Mouse (Mus musculus) liver, embryonic 14.5 days (tissue): ENCODE data around the gene Hook1. TPM values are rescaled to one million over a fixed set of nuclear protein-coding genes. Genes with fewer than 3 reads are reported as not detected.
"Not testable (repeated sequence)": the region's sequence is repeated elsewhere in the genome, so short reads cannot be mapped to it uniquely, and the experiment has no call there.

Source experiments
- ATAC-seq: fragments of 200-750 bp; cut with Nextera tagmentation; 2 replicates; pipeline ENCODE4 v1.8.0; 2017; ENCODE audit warnings: moderate number of reproducible peaks, mild to moderate bottlenecking, moderate library complexity; ENCODE audit not compliant: insufficient read depth
- DNase-seq, 3 experiments: peaks; one replicate each; pipeline ENCODE4 v3.0.0-alpha.2; 2012 to 2013; ENCODE audit warnings: low read depth in 3 of 3, low spot score in 3 of 3
- H3K27ac ChIP-seq: fragments of 300-500 bp; sonication (generic); 2 replicates; pipeline ENCODE4 v1.5.1; 2014; ENCODE audit warnings: moderate library complexity, mild to moderate bottlenecking, control low read depth, inconsistent platforms
- H3K27me3 ChIP-seq: fragments of 300-500 bp; sonication (generic); 2 replicates; pipeline ENCODE4 v1.6.1; 2014; ENCODE audit warnings: mild to moderate bottlenecking, low read length, moderate library complexity; ENCODE audit not compliant: control insufficient read depth, insufficient read depth
- H3K36me3 ChIP-seq: fragments of 300-500 bp; sonication (generic); replicated peaks from 2 replicates; pipeline ENCODE4 v1.6.1; 2014; ENCODE audit warnings: low read depth; ENCODE audit not compliant: control insufficient read depth, insufficient read depth
- H3K4me1 ChIP-seq, 2 experiments: fragments of 200-500 bp in 1 of 2; fragments of 300-500 bp in 1 of 2; sonication (generic) in 1 of 2; replicated peaks; 2 replicates each; pipeline ENCODE4 v1.6.1; 2012 to 2014; ENCODE audit warnings: antibody characterized with exemption in 1 of 2, inconsistent platforms in 1 of 2, low read length in 1 of 2; ENCODE audit not compliant: control insufficient read depth in 2 of 2, insufficient read depth in 2 of 2
- H3K4me2 ChIP-seq: fragments of 300-500 bp; sonication (generic); 2 replicates; pipeline ENCODE4 v1.6.1; 2014; ENCODE audit warnings: low read depth, mild to moderate bottlenecking, control low read depth, moderate library complexity
- H3K4me3 ChIP-seq, 2 experiments: fragments of 200-500 bp in 1 of 2; fragments of 300-500 bp in 1 of 2; sonication (generic) in 1 of 2; 2 replicates each; pipeline ENCODE4 v1.5.1; 2012 to 2014; ENCODE audit warnings: low read depth in 2 of 2, low read length in 2 of 2, mild to moderate bottlenecking in 2 of 2, control low read depth in 1 of 2, inconsistent platforms in 1 of 2, moderate library complexity in 1 of 2; ENCODE audit not compliant: insufficient read depth in 1 of 2
- H3K9ac ChIP-seq: fragments of 300-500 bp; sonication (generic); replicated peaks from 2 replicates; pipeline ENCODE4 v1.6.1; 2014; ENCODE audit warnings: mild to moderate bottlenecking, control low read depth, moderate library complexity
- H3K9me3 ChIP-seq: fragments of 300-500 bp; sonication (generic); 2 replicates; pipeline ENCODE4 v1.6.1; 2016; ENCODE audit warnings: low read length, mixed read lengths; ENCODE audit not compliant: control insufficient read depth
- CTCF ChIP-seq: IDR thresholded peaks from 2 replicates; pipeline ENCODE4 v1.5.1; 2016; ENCODE audit warnings: antibody characterized with exemption, low read depth, control low read depth
- EP300 ChIP-seq: IDR thresholded peaks from 2 replicates; pipeline ENCODE4 v1.6.1; 2016; ENCODE audit warnings: antibody characterized with exemption, low read depth
- WGBS: fragments of 180-500 bp; shearing (Covaris S2); extraction: QIAGEN DNeasy Blood & Tissue Kit; methylation state at CpG from one replicate; pipeline ENCODE4 v1.1.7; 2014; ENCODE audit not compliant: insufficient replicate concordance; 5-methylcytosine and 5-hydroxymethylcytosine counted together
- polyA plus RNA-seq, 2 experiments: library from polyadenylated mRNA; depleted of rRNA in 1 of 2; stranded (reverse) in 1 of 2; unstranded in 1 of 2; fragments of >200 nt; fragmentation: Nextera tagmentation in 1 of 2; extraction: Ambion mirVana in 1 of 2; gene quantifications; 2 replicates each; pipeline versions ENCODE4 v1.2.1 to v1.2.3; 2012 to 2014

The Hook1 gene
- polyA plus RNA-seq, 2 experiments: 4.7 to 5.7 TPM

- no peak for ATAC-seq
- no peaks in the 10 kb centered on the region for H3K4me1 ChIP-seq
- no peak for TF ChIP-seq CTCF
- no peak for TF ChIP-seq EP300
- no peak for DNase-seq
- no peak overlapping the region for H3K4me2 ChIP-seq
- H3K9ac ChIP-seq: no peak overlapping the region
- no peaks in the 10 kb centered on the region for H3K27me3 ChIP-seq
- H3K36me3 ChIP-seq: no peaks in the 10 kb centered on the region
- no peak overlapping the region for H3K27ac ChIP-seq
- H3K4me3 ChIP-seq: no peak overlapping the region
- no peaks in the 10 kb centered on the region for H3K9me3 ChIP-seq
- WGBS: 66% methylated on average over 3 of the region's 3 CpGs
Measured at GRCm38 (mm10) chr4:95938701-95939100, 28.3 kb upstream of the Hook1 start.

- DNase-seq (no peak), ATAC-seq (no peak)
- no peak overlapping the region for H3K4me3 ChIP-seq
- no peaks in the 10 kb centered on the region for H3K27me3 ChIP-seq
- H3K4me1 ChIP-seq: no peaks in the 10 kb centered on the region
- no peak overlapping the region for H3K9ac ChIP-seq
- H3K4me2 ChIP-seq: no peak overlapping the region
- TF ChIP-seq CTCF (no peak), EP300 (no peak)
- no peaks in the 10 kb centered on the region for H3K9me3 ChIP-seq
- H3K27ac ChIP-seq: no peak overlapping the region
- WGBS: 58% methylated on average over 1 of the region's 1 CpGs
- H3K36me3 ChIP-seq: no peaks in the 10 kb centered on the region
Measured at GRCm38 (mm10) chr4:95947896-95948295, 19.1 kb upstream of the Hook1 start.

GRCm38 (mm10) chr4:95953328-95953727 lies 13.7 kb upstream of the Hook1 start:
- H3K4me2 ChIP-seq: no peak overlapping the region
- no peaks in the 10 kb centered on the region for H3K9me3 ChIP-seq
- no peak for ATAC-seq
- H3K27me3 ChIP-seq: no peaks in the 10 kb centered on the region
- H3K36me3 ChIP-seq: no peaks in the 10 kb centered on the region
- no peak overlapping the region for H3K9ac ChIP-seq
- no peak overlapping the region for H3K4me3 ChIP-seq
- no peaks in the 10 kb centered on the region for H3K4me1 ChIP-seq
- no peak overlapping the region for H3K27ac ChIP-seq
- no peak for DNase-seq
- no peak for TF ChIP-seq EP300
- no peak for TF ChIP-seq CTCF

GRCm38 (mm10) chr4:95982221-95982620 lies 15.2 kb downstream of the Hook1 start:
- not testable (repeated sequence) for H3K36me3 ChIP-seq, H3K4me2 ChIP-seq, ATAC-seq, H3K4me1 ChIP-seq, H3K9me3 ChIP-seq, H3K9ac ChIP-seq, H3K4me3 ChIP-seq, DNase-seq, H3K27ac ChIP-seq, H3K27me3 ChIP-seq
- 75% methylated on average over 17 of the region's 17 CpGs for WGBS

- H3K27me3 ChIP-seq: no peaks in the 10 kb centered on the region
- DNase-seq (no peak), ATAC-seq (no peak)
- H3K27ac ChIP-seq: no peak overlapping the region
- no peaks in the 10 kb centered on the region for H3K9me3 ChIP-seq
- no peak overlapping the region for H3K4me2 ChIP-seq
- H3K4me3 ChIP-seq: no peak overlapping the region
- WGBS: 68% methylated on average over 1 of the region's 1 CpGs
- no peak overlapping the region for H3K9ac ChIP-seq
- no peaks in the 10 kb centered on the region for H3K4me1 ChIP-seq
- no peaks in the 10 kb centered on the region; the same call in 1 of the 2 replicates for H3K36me3 ChIP-seq
- no peak for TF ChIP-seq CTCF
- TF ChIP-seq EP300: no peak
Measured at GRCm38 (mm10) chr4:96016875-96017274, 49.8 kb downstream of the Hook1 start.

- Histone ChIP-seq H3K4me3 (no peak overlapping the region), H3K4me2 (no peak overlapping the region), H3K9me3 (no peaks in the 10 kb centered on the region), H3K9ac (no peak overlapping the region), H3K27me3 (no peaks in the 10 kb centered on the region), H3K4me1 (no peaks in the 10 kb centered on the region), H3K36me3 (no peaks in the 10 kb centered on the region; the same call in 1 of the 2 replicates), H3K27ac (no peak overlapping the region)
- ATAC-seq (no peak), DNase-seq (no peak)
- TF ChIP-seq EP300 (no peak), CTCF (peak; percentile 24; the same call in 1 of the 2 replicates)
Measured at GRCm38 (mm10) chr4:96022803-96023202, 55.8 kb downstream of the Hook1 start.
